Mouse (Mus musculus): ENCODE data around the gene Cyth2. TPM values are rescaled to one million over a fixed set of nuclear protein-coding genes. Genes with fewer than 3 reads are reported as not detected.

Gene Cyth2
- polyA plus RNA-seq, 1 experiment: 133 TPM

GRCm38 (mm10) chr7:45824598-45824997 lies 10.2 kb upstream of the Cyth2 start, which contains the start of gene Kcnj14:
Kcnj14 (minus strand) TSS chr7:45824782.
- no peak for TF ChIP-seq GATA1 (IDR thresholded peaks at IDR 0.05; ENCODE audit: low read length)

- TF ChIP-seq GATA1 (IDR thresholded peaks at IDR 0.05; ENCODE audit: low read length): no peak
These were observed 6.5 kb upstream of the Cyth2 start for GRCm38 (mm10) chr7:45820913-45821312.

GRCm38 (mm10) chr7:45819843-45820242 lies 5.5 kb upstream of the Cyth2 start:
- no peak for TF ChIP-seq GATA1 (IDR thresholded peaks at IDR 0.05; ENCODE audit: low read length)

DNA sequence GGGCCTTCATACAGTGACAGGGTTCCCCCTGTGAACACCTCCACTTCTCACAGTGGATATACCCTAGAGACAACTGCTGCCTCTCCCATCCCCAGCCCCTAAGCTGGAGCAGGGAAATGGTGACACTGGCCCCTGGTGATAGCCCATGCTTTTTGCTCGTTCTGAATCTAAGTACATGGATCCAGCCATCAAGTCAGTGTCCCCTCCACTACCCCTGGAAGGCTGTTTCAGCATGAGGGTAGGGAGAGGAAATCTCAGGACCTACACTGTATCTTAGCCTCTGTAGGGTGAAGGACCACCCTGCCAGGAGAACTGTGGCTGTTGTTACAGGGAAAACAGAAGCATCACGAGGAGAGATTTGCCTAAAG lies 1.6 kb upstream of the Cyth2 start:
- no peak for TF ChIP-seq GATA1 (IDR thresholded peaks at IDR 0.05; ENCODE audit: low read length)

- TF ChIP-seq GATA1 (IDR thresholded peaks at IDR 0.05; ENCODE audit: low read length): no peak
These were observed 1.1 kb upstream of the Cyth2 start for GRCm38 (mm10) chr7:45815323-45815983.

- TF ChIP-seq GATA1 (IDR thresholded peaks at IDR 0.05; ENCODE audit: low read length): no peak
These were observed 460 bp upstream of the Cyth2 start for GRCm38 (mm10) chr7:45814841-45815240.

GRCm38 (mm10) chr7:45812921-45813320 lies 1.5 kb downstream of the Cyth2 start:
- no peak for TF ChIP-seq GATA1 (IDR thresholded peaks at IDR 0.05; ENCODE audit: low read length)

GRCm38 (mm10) chr7:45809276-45810075 lies 4.9 kb downstream of the Cyth2 start:
- TF ChIP-seq GATA1 (IDR thresholded peaks at IDR 0.05; ENCODE audit: low read length): no peak

DNA sequence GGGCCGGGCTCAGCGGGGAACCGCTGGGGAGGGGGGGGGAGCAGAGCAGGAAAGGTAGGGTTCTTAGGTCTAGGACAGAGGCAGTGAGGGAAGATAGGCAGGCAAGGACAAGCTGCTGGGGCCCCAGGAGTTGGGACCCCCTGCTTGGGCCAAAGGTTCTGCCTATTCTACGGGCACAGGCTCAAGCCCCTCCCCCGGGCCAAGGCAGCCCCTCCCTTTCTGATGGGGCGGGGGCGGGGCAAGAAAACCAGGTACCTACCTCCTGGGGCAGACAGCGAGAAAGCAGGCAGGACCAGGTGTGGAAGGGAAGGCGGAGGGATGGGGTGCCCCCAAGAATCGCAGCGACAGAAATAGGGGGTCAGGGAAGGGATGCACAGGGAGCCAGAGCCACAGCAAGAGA lies 5.9 kb downstream of the Cyth2 start:
- TF ChIP-seq GATA1 (IDR thresholded peaks at IDR 0.05; ENCODE audit: low read length): no peak

GRCm38 (mm10) chr7:45805941-45806340 lies 8.4 kb downstream of the Cyth2 start:
- no peak for TF ChIP-seq GATA1 (IDR thresholded peaks at IDR 0.05; ENCODE audit: low read length)

DNA sequence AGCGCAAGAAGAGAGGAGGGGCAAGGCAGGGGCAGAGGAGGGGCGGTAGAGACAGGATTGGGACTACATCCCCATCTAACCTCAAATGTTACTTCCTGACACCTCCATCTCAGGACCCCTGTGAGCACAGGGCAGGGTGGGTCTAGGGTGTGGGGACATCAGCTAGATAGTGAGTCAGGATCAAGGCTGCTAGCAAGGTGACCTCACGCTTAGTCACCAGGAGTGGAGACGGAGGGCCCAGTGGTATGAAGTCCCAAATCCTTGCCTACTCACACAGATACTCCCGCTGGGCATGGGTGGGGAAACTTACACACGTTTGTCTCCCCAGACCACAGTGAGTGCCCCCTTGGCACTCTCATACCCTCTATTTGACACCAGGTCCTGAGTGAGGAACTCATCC lies 11.8 kb downstream of the Cyth2 start:
- TF ChIP-seq GATA1 (IDR thresholded peaks at IDR 0.05; ENCODE audit: low read length): no peak

GRCm38 (mm10) chr7:45801348-45801747 lies 13.0 kb downstream of the Cyth2 start:
- no peak for TF ChIP-seq GATA1 (IDR thresholded peaks at IDR 0.05; ENCODE audit: low read length)

GRCm38 (mm10) chr7:45800546-45801204 lies 13.7 kb downstream of the Cyth2 start:
- TF ChIP-seq GATA1 (IDR thresholded peaks at IDR 0.05; ENCODE audit: low read length): no peak

GRCm38 (mm10) chr7:45800001-45800400 lies 14.4 kb downstream of the Cyth2 start:
- no peak for TF ChIP-seq GATA1 (IDR thresholded peaks at IDR 0.05; ENCODE audit: low read length)

DNA sequence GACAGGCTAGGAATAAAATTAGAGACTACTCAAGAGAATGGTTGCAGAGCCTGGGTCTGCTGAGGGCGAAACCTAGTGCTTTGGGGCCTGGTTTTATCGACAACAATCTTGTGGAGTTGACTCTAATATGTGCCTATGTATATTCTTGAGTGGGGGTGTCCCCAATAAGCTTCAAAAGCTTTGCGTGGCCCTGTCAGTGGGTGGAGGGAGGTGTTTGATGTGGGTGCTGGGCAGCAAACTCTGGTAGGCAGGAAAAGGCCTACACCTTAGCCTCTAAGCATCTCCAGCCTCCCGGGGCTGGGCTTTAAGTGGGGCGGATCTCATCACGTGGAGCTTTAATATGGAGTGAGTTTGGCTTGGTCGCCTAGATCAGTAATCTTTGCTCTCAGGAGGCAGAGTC lies 15.4 kb downstream of the Cyth2 start:
- no peak for TF ChIP-seq GATA1 (IDR thresholded peaks at IDR 0.05; ENCODE audit: low read length)

- no peak for TF ChIP-seq GATA1 (IDR thresholded peaks at IDR 0.05; ENCODE audit: low read length)
These were observed 15.9 kb downstream of the Cyth2 start for GRCm38 (mm10) chr7:45798511-45798836.

All from G1E-ER4 (cell line).